Mouse (Mus musculus) midbrain, embryonic 11.5 days (tissue): ENCODE data around the gene Kif28. TPM values are rescaled to one million over a fixed set of nuclear protein-coding genes. Genes with fewer than 3 reads are reported as not detected.
"Not testable (repeated sequence)": the region's sequence is repeated elsewhere in the genome, so short reads cannot be mapped to it uniquely, and the experiment has no call there.

Source experiments
- ATAC-seq: fragments of 200-750 bp; cut with Nextera tagmentation; 2 replicates; pipeline ENCODE4 v1.8.0; 2017; ENCODE audit warnings: moderate TSS enrichment, moderate library complexity; ENCODE audit not compliant: low FRiP score
- DNase-seq: peaks from one replicate; pipeline ENCODE4 v3.0.0; 2015; ENCODE audit warnings: low spot score; ENCODE audit errors: missing footprints
- H3K27ac ChIP-seq: fragments of 300-500 bp; sonication (generic); 2 replicates; pipeline ENCODE4 v1.5.1; 2014; ENCODE audit warnings: low read depth, low read length
- H3K27me3 ChIP-seq: fragments of 300-500 bp; sonication (generic); 2 replicates; pipeline ENCODE4 v1.6.1; 2014; ENCODE audit warnings: mild to moderate bottlenecking, low read length, moderate library complexity, mixed read lengths; ENCODE audit not compliant: control insufficient read depth, insufficient read depth
- H3K36me3 ChIP-seq: fragments of 300-500 bp; sonication (generic); 2 replicates; pipeline ENCODE4 v1.6.1; 2014; ENCODE audit warnings: mild to moderate bottlenecking, low read length, moderate library complexity, mixed read lengths; ENCODE audit not compliant: control insufficient read depth, insufficient read depth
- H3K4me1 ChIP-seq: fragments of 300-500 bp; sonication (generic); 2 replicates; pipeline ENCODE4 v1.6.1; 2014; ENCODE audit warnings: low read length; ENCODE audit not compliant: control insufficient read depth, insufficient read depth
- H3K4me2 ChIP-seq: fragments of 300-500 bp; sonication (generic); 2 replicates; pipeline ENCODE4 v1.6.1; 2014; ENCODE audit warnings: mild to moderate bottlenecking, moderate library complexity
- H3K4me3 ChIP-seq: fragments of 300-500 bp; sonication (generic); 2 replicates; pipeline ENCODE4 v1.5.1; 2014; ENCODE audit warnings: low read depth, low read length
- H3K9ac ChIP-seq: fragments of 300-500 bp; sonication (generic); 2 replicates; pipeline ENCODE4 v1.6.1; 2014; ENCODE audit warnings: low read length
- H3K9me3 ChIP-seq: fragments of 300-500 bp; sonication (generic); 2 replicates; pipeline ENCODE4 v1.6.1; 2016; ENCODE audit warnings: low read length; ENCODE audit not compliant: control insufficient read depth
- WGBS: fragments of 180-500 bp; shearing (Covaris S2); extraction: QIAGEN DNeasy Blood & Tissue Kit; methylation state at CpG from one replicate; pipeline ENCODE4 v1.1.7; 2014; 5-methylcytosine and 5-hydroxymethylcytosine counted together
- polyA plus RNA-seq: library from polyadenylated mRNA; unstranded; fragments of >200 nt; fragmentation: Nextera tagmentation; extraction: Ambion mirVana; gene quantifications from 2 replicates; pipeline ENCODE4 v1.2.1, GENCODE M21; 2014

The Kif28 gene
- polyA plus RNA-seq, 1 experiment from 2014 or later: not detected

GRCm38 (mm10) chr1:179743593-179744193 lies 1.4 kb downstream of the Kif28 start:
- ATAC-seq: no peak
- Histone ChIP-seq H3K4me3 (no peak overlapping the region), H3K27ac (no peak overlapping the region), H3K36me3 (peaks cover 15% of the 10 kb centered on the region), H3K27me3 (no peaks in the 10 kb centered on the region), H3K9me3 (no peaks in the 10 kb centered on the region), H3K4me2 (no peak overlapping the region), H3K9ac (no peak overlapping the region), H3K4me1 (no peaks in the 10 kb centered on the region)
- DNase-seq: no peak
- WGBS: 82% methylated on average over 4 of the region's 4 CpGs

- DNase-seq (no peak), ATAC-seq (no peak)
- H3K27me3 ChIP-seq: no peaks in the 10 kb centered on the region
- no peaks in the 10 kb centered on the region for H3K4me1 ChIP-seq
- H3K36me3 ChIP-seq: no peaks in the 10 kb centered on the region
- no peak overlapping the region for H3K4me2 ChIP-seq
- H3K9ac ChIP-seq: no peak overlapping the region
- H3K27ac ChIP-seq: no peak overlapping the region
- H3K4me3 ChIP-seq: no peak overlapping the region
- WGBS: 88% methylated on average over 3 of the region's 3 CpGs
- H3K9me3 ChIP-seq: no peaks in the 10 kb centered on the region
These were observed 8.6 kb downstream of the Kif28 start for GRCm38 (mm10) chr1:179736483-179736882.

GRCm38 (mm10) chr1:179734500-179735474 lies 10.3 kb downstream of the Kif28 start:
- H3K36me3 ChIP-seq: no peaks in the 10 kb centered on the region
- no peak overlapping the region for H3K9ac ChIP-seq
- no peak overlapping the region for H3K4me2 ChIP-seq
- ATAC-seq: no peak
- no peaks in the 10 kb centered on the region for H3K27me3 ChIP-seq
- H3K9me3 ChIP-seq: no peaks in the 10 kb centered on the region
- no peaks in the 10 kb centered on the region for H3K4me1 ChIP-seq
- H3K4me3 ChIP-seq: no peak overlapping the region
- no peak overlapping the region for H3K27ac ChIP-seq
- peak; percentile 92 for DNase-seq
- 37% methylated on average over 15 of the region's 15 CpGs for WGBS

- Histone ChIP-seq H3K4me2 (no peak overlapping the region), H3K27me3 (no peaks in the 10 kb centered on the region), H3K36me3 (no peaks in the 10 kb centered on the region), H3K9me3 (no peaks in the 10 kb centered on the region), H3K27ac (no peak overlapping the region), H3K4me3 (no peak overlapping the region), H3K9ac (no peak overlapping the region), H3K4me1 (no peaks in the 10 kb centered on the region)
- DNase-seq (no peak), ATAC-seq (no peak)
- 96% methylated on average over 3 of the region's 3 CpGs for WGBS
These were observed 13.7 kb downstream of the Kif28 start for GRCm38 (mm10) chr1:179731391-179731790.

GRCm38 (mm10) chr1:179728661-179729060 lies 16.4 kb downstream of the Kif28 start:
- Histone ChIP-seq H3K9ac (no peak overlapping the region), H3K4me3 (no peak overlapping the region), H3K36me3 (no peaks in the 10 kb centered on the region), H3K27me3 (no peaks in the 10 kb centered on the region), H3K9me3 (no peaks in the 10 kb centered on the region), H3K4me1 (no peaks in the 10 kb centered on the region), H3K4me2 (no peak overlapping the region), H3K27ac (no peak overlapping the region)
- 87% methylated on average over 10 of the region's 10 CpGs for WGBS
- DNase-seq: no peak
- ATAC-seq: no peak

GRCm38 (mm10) chr1:179722811-179723469 lies 22.1 kb downstream of the Kif28 start:
- no peaks in the 10 kb centered on the region for H3K36me3 ChIP-seq
- ATAC-seq (no peak), DNase-seq (no peak)
- H3K4me3 ChIP-seq: no peak overlapping the region
- no peaks in the 10 kb centered on the region for H3K9me3 ChIP-seq
- H3K27me3 ChIP-seq: no peaks in the 10 kb centered on the region
- no peak overlapping the region for H3K27ac ChIP-seq
- no peak overlapping the region for H3K9ac ChIP-seq
- H3K4me1 ChIP-seq: no peaks in the 10 kb centered on the region
- H3K4me2 ChIP-seq: no peak overlapping the region
- 79% methylated on average over 8 of the region's 8 CpGs for WGBS

- no peak for DNase-seq
- ATAC-seq: no peak
- Histone ChIP-seq H3K4me1 (no peaks in the 10 kb centered on the region), H3K9ac (no peak overlapping the region), H3K27ac (no peak overlapping the region), H3K36me3 (no peaks in the 10 kb centered on the region), H3K9me3 (no peaks in the 10 kb centered on the region), H3K4me3 (no peak overlapping the region), H3K4me2 (no peak overlapping the region), H3K27me3 (no peaks in the 10 kb centered on the region)
- 94% methylated on average over 4 of the region's 4 CpGs for whole genome bisulfite sequencing
These were observed 29.3 kb downstream of the Kif28 start for GRCm38 (mm10) chr1:179715786-179716185.

- H3K27me3 ChIP-seq, H3K9me3 ChIP-seq, DNase-seq, H3K27ac ChIP-seq, H3K4me2 ChIP-seq, H3K4me3 ChIP-seq, H3K9ac ChIP-seq, H3K36me3 ChIP-seq, H3K4me1 ChIP-seq, ATAC-seq: not testable (repeated sequence)
- 74% methylated on average over 2 of the region's 4 CpGs for WGBS
These were observed 29.8 kb downstream of the Kif28 start for GRCm38 (mm10) chr1:179715289-179715688.

- no peaks in the 10 kb centered on the region for H3K27me3 ChIP-seq
- DNase-seq (no peak), ATAC-seq (no peak)
- no peak overlapping the region for H3K4me2 ChIP-seq
- no peak overlapping the region for H3K4me3 ChIP-seq
- no peaks in the 10 kb centered on the region for H3K4me1 ChIP-seq
- 91% methylated on average over 3 of the region's 3 CpGs for WGBS
- no peak overlapping the region for H3K27ac ChIP-seq
- no peaks in the 10 kb centered on the region for H3K9me3 ChIP-seq
- H3K36me3 ChIP-seq: no peaks in the 10 kb centered on the region
- no peak overlapping the region for H3K9ac ChIP-seq
These were observed 31.7 kb downstream of the Kif28 start for GRCm38 (mm10) chr1:179713367-179713766.
